Mouse (Mus musculus): ENCODE measurements at regions not wholly inside any gene's neighbourhood (a gene's known extent, or its start where the extent isn't known, plus 50 kb on each side); places are given as distances from the start of the nearest gene placed in this dataset.
A peak's percentile ranks its signal among the peaks of the same experiment; 100 is the strongest.

DNA sequence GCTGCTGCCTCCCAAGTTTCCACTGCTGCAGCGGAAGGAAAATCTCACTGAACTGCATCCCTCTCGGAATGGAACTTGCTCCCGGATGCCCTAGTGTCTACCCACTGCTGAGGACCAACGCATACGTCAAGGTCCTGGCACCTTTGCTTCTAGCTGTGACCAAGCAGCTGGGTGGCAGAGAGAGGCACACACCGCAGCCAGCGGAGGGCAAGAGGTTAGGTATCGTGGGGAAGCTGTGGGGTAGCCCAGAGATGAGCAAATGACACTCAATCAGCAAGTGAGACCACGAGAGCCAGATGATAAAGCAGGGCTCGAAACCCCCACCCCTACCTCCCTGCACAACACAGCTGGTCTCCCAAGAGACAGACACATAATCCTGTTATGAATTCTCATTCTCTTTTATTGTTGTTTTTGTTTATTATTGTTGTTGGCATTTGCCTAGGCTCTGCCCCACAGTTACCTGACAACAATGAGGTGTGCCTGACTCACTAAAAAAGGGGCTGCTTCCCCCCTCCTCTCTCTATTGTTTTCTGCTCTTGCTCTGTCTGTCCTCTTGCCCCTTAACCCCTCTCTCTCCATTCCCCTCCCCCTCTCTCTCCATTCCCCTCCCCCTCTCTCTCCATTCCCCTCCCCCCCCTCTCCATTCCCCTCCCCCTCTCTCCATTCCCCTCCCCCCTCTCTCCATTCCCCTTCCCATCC lies 112.0 kb upstream of the Spred2 start:
- Histone ChIP-seq H3K9me3 (no peaks in the 10 kb centered on the region), H3K9ac (no peak overlapping the region), H3K4me1 (replicated peaks) (peaks cover 7% of the 10 kb centered on the region; the same call in 1 of the 2 replicates), H3K36me3 (no peaks in the 10 kb centered on the region), H3K27ac (replicated peaks) (no peak overlapping the region), H3K4me3 (no peak overlapping the region), H3K27me3 (no peaks in the 10 kb centered on the region), H3K4me2 (no peak overlapping the region)
- ATAC-seq (ENCODE audit: low read depth): peak; percentile 59
- WGBS: 22% methylated on average over 10 of the region's 10 CpGs

DNA sequence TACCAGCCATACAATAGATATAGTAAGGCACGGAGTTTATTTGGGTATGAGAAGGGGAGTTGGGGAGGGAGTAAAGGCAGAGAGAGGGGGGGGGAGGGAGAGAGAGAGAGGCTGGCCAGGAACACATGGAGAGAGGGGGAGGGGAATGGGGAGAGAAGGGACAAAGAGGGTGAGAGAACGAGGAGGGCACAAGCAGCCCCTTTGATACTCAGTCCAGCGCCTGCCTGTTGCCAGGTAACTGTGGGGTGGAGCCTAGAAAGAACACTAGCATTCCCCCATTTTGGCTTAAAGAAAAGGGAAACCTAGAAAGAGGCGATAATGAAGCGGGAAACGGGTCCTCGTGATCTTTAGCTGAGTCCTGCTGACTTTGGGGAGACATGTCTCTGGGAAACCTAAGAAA lies 110.6 kb upstream of the Spred2 start:
- 0 out of 2 replicates have a peak, but pooled peaks have one; percentile 34 for ATAC-seq (ENCODE audit: low read depth)
- no peaks in the 10 kb centered on the region for H3K27me3 ChIP-seq
- H3K9ac ChIP-seq: no peak overlapping the region
- no peak overlapping the region for H3K4me3 ChIP-seq
- WGBS: 61% methylated on average over 7 of the region's 7 CpGs
- peaks cover 7% of the 10 kb centered on the region; the same call in 1 of the 2 replicates for H3K4me1 ChIP-seq (replicated peaks)
- no peaks in the 10 kb centered on the region for H3K9me3 ChIP-seq
- H3K36me3 ChIP-seq: no peaks in the 10 kb centered on the region
- no peak overlapping the region for H3K27ac ChIP-seq (replicated peaks)
- H3K4me2 ChIP-seq: no peak overlapping the region

DNA sequence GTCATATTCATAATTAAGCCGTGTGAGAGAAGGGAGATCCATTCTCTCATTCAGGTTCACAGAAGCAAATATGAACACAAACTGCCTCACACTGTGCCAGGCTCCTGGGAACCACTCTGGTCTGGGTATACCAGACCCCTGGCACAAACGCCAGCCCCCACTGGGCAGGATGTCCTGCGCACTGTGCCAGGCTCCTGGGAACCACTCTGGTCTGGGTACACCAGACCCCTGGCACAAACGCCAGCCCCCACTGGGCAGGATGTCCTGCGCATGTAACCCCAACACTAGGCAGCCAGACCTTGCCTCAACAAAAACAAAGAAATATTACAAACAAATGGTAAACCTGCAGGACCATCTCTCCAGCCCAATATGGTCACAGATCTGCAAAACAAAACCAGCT lies 101.2 kb upstream of the Spred2 start:
- H3K9me3 ChIP-seq: no peaks in the 10 kb centered on the region
- WGBS: 78% methylated on average over 5 of the region's 5 CpGs
- H3K4me2 ChIP-seq: no peak overlapping the region
- H3K27me3 ChIP-seq: no peaks in the 10 kb centered on the region
- no peaks in the 10 kb centered on the region for H3K36me3 ChIP-seq
- no peaks in the 10 kb centered on the region for H3K4me1 ChIP-seq (replicated peaks)
- no peak overlapping the region for H3K27ac ChIP-seq (replicated peaks)
- H3K9ac ChIP-seq: no peak overlapping the region
- no peak overlapping the region for H3K4me3 ChIP-seq
- ATAC-seq (ENCODE audit: low read depth): peak; percentile 44

DNA sequence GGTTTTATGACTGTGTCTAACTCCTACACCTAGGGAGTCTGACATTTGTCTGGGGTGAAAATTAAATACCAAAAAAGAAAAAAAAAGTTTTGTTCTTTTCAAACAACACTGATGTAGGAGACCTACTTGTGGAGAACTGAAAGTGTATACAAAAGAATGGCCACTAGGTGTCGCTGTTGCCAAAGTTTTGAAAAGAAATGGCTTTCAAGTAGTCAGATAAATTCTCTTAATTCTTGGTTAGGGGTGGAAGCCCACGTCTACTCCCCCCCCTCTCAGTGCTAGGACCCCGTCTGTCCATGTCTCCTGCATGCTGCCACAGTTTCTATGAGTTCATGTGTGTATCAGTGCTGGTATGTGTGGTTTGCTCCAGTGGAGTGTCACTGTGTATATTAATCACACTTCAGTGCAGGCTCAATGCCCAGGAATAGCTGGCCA lies 100.7 kb upstream of the Spred2 start:
- 0% methylated on average over 3 of the region's 3 CpGs for WGBS
- ATAC-seq (ENCODE audit: low read depth): peak; percentile 65
- Histone ChIP-seq H3K27me3 (no peaks in the 10 kb centered on the region), H3K9ac (no peak overlapping the region), H3K4me2 (no peak overlapping the region), H3K27ac (replicated peaks) (no peak overlapping the region), H3K9me3 (no peaks in the 10 kb centered on the region), H3K4me3 (no peak overlapping the region), H3K36me3 (no peaks in the 10 kb centered on the region), H3K4me1 (replicated peaks) (no peaks in the 10 kb centered on the region)

DNA sequence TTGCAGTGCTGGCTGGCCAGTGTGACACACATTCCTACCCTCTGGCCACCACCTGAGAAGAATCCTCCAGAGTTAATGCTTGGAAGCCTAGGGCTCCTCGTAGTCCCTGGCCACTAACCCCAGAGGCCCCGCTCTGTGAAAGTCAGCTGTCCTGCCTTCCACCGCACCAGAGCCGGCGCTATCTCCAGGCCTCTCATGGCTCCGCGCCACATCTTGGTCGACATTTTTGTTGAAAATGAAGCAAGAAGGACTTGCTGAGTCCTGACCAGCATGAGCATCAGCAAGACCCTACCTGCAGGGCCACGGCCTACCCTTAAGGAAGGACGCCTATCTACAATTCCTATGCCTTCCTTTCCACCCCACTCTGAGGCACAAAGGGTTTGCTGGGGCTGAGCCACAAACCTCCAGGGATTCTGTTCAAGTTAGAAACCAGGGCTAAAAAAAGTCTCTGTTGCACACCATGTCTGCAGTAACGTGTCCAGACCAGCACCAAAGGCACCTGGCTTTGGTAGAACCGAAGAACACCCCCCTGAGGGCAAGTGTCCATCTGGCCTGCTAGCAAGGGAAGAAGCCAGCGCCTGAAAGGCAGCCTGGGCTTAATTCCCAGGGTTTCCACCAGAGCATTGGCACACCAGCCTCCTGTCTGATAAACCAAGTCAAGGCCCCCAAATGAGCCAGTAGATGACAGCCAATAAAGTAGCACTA lies 97.5 kb upstream of the Spred2 start:
- no peaks in the 10 kb centered on the region for H3K27me3 ChIP-seq
- H3K27ac ChIP-seq (replicated peaks): no peak overlapping the region
- H3K36me3 ChIP-seq: no peaks in the 10 kb centered on the region
- 91% methylated on average over 13 of the region's 13 CpGs for WGBS
- peaks cover 10% of the 10 kb centered on the region for H3K4me1 ChIP-seq (replicated peaks)
- H3K4me3 ChIP-seq: no peak overlapping the region
- no peak for ATAC-seq (ENCODE audit: low read depth)
- H3K9ac ChIP-seq: no peak overlapping the region
- H3K4me2 ChIP-seq: no peak overlapping the region
- no peaks in the 10 kb centered on the region for H3K9me3 ChIP-seq

DNA sequence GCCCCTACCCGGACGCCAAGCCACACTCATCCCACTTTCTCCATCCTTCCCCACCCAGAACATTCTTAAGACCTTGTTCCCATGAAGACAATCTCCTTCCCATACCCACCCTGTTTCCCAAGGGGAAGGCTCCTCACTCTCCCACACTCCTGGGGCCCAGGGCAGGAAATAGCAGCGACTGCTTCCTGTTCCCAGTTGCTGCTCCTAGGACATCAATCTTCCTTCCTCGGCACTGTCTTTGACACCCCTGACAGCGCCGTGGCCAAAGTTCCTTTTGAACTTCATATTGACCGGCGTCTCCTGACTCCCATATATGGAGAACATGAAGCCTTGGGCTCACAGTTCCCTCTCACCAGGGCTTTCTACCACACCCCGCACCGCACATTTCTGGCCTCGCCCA lies 96.2 kb upstream of the Spred2 start:
- peaks cover 10% of the 10 kb centered on the region for H3K4me1 ChIP-seq (replicated peaks)
- no peaks in the 10 kb centered on the region for H3K9me3 ChIP-seq
- H3K4me2 ChIP-seq: no peak overlapping the region
- 76% methylated on average over 11 of the region's 11 CpGs for WGBS
- no peaks in the 10 kb centered on the region for H3K27me3 ChIP-seq
- H3K4me3 ChIP-seq: no peak overlapping the region
- no peak overlapping the region for H3K27ac ChIP-seq (replicated peaks)
- H3K36me3 ChIP-seq: no peaks in the 10 kb centered on the region
- H3K9ac ChIP-seq: no peak overlapping the region
- no peak for ATAC-seq (ENCODE audit: low read depth)

DNA sequence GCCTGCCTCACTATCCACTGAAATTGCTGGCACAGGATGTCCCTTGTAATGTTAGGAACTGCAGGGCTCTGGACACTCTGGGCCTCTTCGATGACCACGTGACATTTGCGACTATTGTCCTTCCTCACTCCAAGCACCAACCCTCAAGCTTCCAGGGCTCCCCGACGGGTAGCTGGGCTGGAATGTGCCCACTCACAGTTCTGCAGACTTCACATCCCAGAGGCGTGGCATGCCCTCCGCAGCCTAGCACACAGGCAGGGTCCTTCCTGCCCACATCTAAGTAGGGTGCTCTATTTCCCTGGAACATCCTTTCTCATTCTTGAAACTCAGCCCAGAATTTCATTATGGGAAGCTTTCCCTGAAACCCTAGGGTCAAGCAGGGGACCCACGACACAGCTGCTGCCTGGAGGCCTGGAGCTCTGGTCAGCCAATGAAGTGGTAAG lies 95.2 kb upstream of the Spred2 start:
- 55% methylated on average over 8 of the region's 8 CpGs for WGBS
- H3K36me3 ChIP-seq: no peaks in the 10 kb centered on the region
- no peaks in the 10 kb centered on the region for H3K27me3 ChIP-seq
- no peak for ATAC-seq (ENCODE audit: low read depth)
- H3K4me1 ChIP-seq (replicated peaks): peaks cover 10% of the 10 kb centered on the region
- no peak overlapping the region for H3K4me2 ChIP-seq
- no peaks in the 10 kb centered on the region for H3K9me3 ChIP-seq
- H3K4me3 ChIP-seq: no peak overlapping the region
- no peak overlapping the region for H3K9ac ChIP-seq
- H3K27ac ChIP-seq (replicated peaks): no peak overlapping the region

DNA sequence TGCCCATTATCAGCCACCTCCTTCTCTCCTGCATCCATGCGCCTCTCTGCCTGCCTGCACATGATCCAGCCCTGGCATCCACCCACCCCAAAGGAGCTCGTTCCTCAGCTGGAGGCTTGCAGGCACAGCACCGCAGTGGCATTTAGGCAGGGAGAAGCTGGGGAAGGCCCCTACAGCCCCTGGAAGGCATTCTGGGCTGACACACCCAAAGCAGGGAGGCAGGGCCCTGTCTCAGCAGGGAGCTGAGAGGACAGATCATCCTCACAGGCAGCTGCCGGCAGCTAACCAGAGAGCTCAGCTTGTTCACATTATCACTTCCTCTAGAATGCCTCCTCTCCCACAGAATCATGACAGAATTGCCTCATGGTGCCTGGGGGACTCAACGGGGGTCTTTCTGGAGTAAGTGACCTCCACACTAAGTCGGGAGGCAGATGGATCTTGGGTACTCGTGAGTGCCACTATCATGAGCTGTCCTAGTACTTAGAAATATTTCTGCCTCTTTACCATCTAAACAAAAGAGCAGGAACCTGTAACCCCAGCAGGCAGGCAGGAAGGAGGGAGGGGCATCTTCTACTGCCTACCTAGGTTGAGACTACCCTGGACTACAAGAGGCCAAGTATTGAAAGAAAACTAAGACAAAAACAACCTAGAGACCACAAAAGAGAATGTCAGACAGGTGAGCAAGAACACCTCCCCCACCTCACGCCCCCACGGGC lies 94.5 kb upstream of the Spred2 start:
- no peaks in the 10 kb centered on the region for H3K36me3 ChIP-seq
- ATAC-seq (ENCODE audit: low read depth): no peak
- no peaks in the 10 kb centered on the region for H3K27me3 ChIP-seq
- H3K4me3 ChIP-seq: no peak overlapping the region
- 0 out of 2 replicates have a peak overlapping the region, but pooled peaks have one; percentile 8 for H3K9ac ChIP-seq
- H3K4me1 ChIP-seq (replicated peaks): peaks cover 10% of the 10 kb centered on the region
- 30% methylated on average over 9 of the region's 9 CpGs for whole genome bisulfite sequencing
- H3K27ac ChIP-seq (replicated peaks): no peak overlapping the region
- no peaks in the 10 kb centered on the region for H3K9me3 ChIP-seq
- H3K4me2 ChIP-seq: no peak overlapping the region

DNA sequence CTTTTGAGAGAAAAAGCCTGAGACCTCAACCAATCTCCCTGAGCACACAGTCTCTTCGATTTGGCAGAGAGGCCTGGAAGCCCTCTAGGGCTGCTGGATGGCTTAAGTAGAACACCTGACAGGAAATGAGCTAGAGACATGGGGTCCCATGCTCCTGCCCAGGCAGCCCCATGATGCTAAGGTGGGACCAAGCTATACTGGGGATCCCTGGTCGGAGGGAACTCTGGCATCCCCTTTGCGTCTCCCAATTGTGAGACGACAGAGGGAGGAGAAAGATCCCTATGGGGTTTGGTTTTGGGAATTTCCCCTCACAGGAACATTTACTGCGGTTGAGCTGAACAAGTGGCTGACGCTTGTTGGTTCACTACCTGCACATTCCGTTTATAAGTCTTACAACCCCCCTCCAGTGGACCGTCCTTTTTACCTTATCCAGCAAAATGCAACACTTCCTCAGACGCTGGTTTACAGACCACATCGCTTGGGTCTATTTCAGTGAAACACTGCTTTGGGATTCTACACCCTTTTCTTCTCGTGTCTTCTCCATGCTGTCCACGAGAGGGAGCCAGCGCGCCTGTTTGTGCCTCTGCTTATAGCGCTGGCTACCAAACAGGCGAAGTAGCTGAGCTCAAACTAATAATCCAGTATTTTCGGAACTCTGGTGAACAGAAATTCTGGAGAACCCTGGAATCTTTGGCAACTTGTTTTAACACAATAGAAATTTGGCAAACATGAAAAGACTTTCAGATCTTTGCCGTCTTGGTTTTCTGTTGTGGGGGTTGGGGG lies 93.7 kb upstream of the Spred2 start:
- Histone ChIP-seq H3K27ac (replicated peaks) (no peak overlapping the region), H3K36me3 (no peaks in the 10 kb centered on the region), H3K9ac (no peak overlapping the region), H3K27me3 (no peaks in the 10 kb centered on the region), H3K4me2 (no peak overlapping the region), H3K4me3 (no peak overlapping the region), H3K4me1 (replicated peaks) (peaks cover 18% of the 10 kb centered on the region), H3K9me3 (no peaks in the 10 kb centered on the region)
- 20% methylated on average over 18 of the region's 18 CpGs for WGBS
- ATAC-seq (ENCODE audit: low read depth): no peak

DNA sequence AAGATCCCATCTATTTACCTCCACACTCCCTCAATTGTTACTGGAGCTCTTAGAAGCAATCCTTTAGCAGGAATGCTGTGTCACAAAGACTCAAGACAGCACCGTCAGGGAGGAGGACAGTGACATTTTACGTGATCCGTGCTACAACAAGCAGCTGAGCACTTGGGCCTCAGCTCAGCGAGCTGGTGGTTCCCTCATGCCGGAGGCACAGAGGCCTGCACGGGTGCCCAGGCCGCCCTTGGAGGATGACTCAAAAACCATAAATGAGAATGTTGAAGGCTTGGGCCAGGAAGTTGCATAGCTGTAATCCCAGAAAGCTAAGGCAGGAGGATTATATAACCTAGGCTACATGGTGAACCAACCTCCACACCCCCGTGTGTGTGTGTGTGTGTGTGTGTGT lies 89.6 kb upstream of the Spred2 start:
- no peaks in the 10 kb centered on the region for H3K9me3 ChIP-seq
- H3K4me2 ChIP-seq: no peak overlapping the region
- no peak for ATAC-seq (ENCODE audit: low read depth)
- H3K27me3 ChIP-seq: no peaks in the 10 kb centered on the region
- no peak overlapping the region for H3K9ac ChIP-seq
- H3K4me3 ChIP-seq: no peak overlapping the region
- no peak overlapping the region for H3K27ac ChIP-seq (replicated peaks)
- peaks cover 22% of the 10 kb centered on the region for H3K4me1 ChIP-seq (replicated peaks)
- no peaks in the 10 kb centered on the region for H3K36me3 ChIP-seq
- 76% methylated on average over 8 of the region's 8 CpGs for WGBS

DNA sequence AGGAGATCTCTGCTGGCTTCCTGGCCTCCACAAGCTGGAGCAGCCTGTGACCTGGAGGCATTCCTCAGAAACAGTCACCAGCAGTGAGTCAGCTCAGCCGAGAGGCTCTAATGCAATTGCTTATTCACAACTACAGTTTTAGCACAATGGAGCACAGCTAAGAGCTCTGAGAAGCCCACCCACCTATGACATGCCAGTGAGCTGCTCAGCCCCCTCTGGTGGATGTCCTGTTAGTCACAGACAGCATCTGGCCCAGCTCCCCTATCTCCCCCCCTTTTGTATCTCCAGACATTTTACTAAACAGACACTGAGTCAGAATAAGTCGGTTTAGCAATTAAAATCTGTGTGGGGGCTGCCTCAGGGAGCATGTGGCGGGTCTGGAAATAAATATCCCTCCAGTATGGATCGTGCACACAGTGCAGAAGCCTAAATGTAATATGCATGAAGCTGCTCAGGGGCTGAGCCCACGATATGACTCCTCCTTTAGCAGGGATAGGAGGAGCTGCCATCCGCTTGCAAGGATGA lies 88.9 kb upstream of the Spred2 start:
- 14% methylated on average over 6 of the region's 6 CpGs for WGBS
- no peak overlapping the region for H3K4me3 ChIP-seq
- ATAC-seq (ENCODE audit: low read depth): peak; percentile 89
- H3K36me3 ChIP-seq: no peaks in the 10 kb centered on the region
- peak overlapping the region; percentile 50 for H3K9ac ChIP-seq
- H3K9me3 ChIP-seq: no peaks in the 10 kb centered on the region
- peaks cover 17% of the 10 kb centered on the region for H3K4me1 ChIP-seq (replicated peaks)
- H3K4me2 ChIP-seq: peak overlapping the region; percentile 7; the same call in 1 of the 2 replicates
- no peaks in the 10 kb centered on the region for H3K27me3 ChIP-seq
- H3K27ac ChIP-seq (replicated peaks): peak overlapping the region; percentile 67
